Mouse (Mus musculus) adrenal gland, postnatal 4 days (tissue): ENCODE data around the gene Lgalsl. TPM values are rescaled to one million over a fixed set of nuclear protein-coding genes. Genes with fewer than 3 reads are reported as not detected.

ENCODE experiments used
- DNase-seq, 2 experiments: peaks; one replicate each; pipeline ENCODE4 v3.0.0; 2021 to 2022; ENCODE audit warnings: low spot score in 2 of 2, mixed read lengths in 2 of 2
- total RNA-seq, 2 experiments: library from RNA; stranded (reverse); gene quantifications; 2 replicates each; pipeline ENCODE4 v1.2.3; 2021

Lgalsl gene
- total RNA-seq, 2 experiments from 2014 or later: 41.1 to 41.6 TPM

DNA sequence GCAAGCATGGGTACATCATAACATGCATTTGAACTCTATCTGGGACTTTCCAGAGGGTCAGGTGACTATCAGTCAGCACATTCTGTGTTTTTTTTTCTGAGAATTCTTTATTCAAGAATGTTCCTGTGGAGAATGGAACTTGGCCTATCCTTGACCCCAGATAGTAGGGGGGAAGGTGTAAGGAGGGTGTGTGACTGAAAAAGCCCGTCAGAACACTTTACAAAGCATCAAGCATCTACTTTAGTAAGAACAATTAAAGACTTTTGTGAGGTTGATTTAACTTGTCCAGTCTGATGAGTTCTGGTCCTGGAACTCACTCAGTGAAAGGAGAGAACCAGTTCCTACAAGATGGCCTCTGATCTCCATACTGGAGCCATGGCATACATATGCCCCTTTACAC is 45.7 kb downstream of the Lgalsl start:
- no peak for DNase-seq

DNA sequence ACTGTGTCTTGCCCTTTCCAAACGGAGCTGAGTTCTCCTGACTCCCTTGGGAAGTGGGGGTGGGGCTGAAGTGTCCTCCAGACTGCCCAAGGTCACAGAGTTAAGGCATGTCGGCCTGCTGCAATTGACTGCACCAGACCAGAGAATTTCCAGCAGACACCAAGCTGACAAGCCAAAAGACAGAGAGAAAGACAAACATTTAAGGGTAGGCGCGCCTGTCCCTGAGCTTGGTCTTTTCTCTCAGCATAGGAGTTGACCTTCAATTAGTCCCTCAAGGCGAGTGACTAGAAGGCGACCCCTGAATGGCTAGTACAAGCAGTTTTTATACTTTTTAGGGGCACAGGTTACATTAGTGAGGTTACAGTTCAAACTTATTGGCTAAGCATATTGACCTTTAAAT is 46.1 kb downstream of the Lgalsl start:
- no peak for DNase-seq

DNA sequence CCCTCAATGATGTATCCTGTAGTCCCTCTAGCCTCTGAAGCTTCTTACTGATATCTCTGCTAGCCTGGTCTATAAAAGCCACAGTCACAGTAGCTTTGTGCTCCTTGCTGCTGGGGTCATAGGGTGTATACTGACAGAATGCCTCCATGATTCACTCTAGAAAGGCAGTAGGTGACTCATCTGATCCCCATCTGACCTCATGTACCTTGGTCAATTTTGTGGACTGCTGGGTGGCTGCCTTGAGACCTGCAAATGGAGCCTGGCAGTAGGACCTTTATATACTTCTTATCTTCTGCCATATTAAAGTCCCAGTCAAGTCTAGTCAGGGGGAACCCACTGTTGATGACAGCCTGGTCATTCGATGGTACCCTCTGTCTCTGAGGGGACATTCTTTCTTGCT is 47.4 kb downstream of the Lgalsl start:
- DNase-seq: no peak

DNA sequence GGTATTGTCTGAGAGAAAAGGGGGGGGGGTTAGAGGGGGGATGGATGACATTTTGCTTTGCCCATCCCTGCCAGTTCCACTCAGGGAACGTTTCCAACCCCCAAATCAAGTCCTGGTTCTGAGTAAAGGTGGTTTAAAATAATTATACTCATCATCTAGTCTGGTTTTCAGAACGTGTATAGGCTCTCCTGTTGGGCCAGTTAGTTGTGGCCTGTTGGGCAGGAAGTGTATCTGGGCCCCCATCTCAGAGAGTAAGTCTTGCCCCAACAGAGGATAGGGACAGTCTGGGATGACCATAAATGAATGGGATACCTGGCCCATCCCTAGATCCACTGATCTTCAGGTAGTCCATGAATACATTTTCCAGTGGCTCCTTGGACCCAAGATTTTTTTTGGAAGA is 48.2 kb downstream of the Lgalsl start:
- no peak for DNase-seq

DNA sequence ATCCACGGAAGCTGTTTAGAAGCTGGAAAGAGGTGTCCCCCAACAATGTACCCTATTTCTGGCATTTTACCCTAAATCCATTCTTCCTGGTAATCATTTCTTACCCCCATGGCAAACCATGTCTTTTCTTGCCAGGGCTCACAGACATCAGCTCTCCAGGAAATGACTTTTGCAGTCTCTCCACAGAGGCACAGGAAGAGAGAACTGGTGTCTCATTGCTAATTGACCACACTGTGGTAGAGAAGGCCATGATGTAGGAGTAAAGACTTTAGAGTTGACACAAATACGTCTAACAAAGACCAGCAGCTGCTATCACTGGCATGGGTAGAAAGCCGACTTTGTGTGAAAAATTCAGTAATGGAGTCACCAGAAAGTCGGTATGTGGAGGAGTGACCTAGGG is 50.5 kb downstream of the Lgalsl start:
- DNase-seq: no peak

DNA sequence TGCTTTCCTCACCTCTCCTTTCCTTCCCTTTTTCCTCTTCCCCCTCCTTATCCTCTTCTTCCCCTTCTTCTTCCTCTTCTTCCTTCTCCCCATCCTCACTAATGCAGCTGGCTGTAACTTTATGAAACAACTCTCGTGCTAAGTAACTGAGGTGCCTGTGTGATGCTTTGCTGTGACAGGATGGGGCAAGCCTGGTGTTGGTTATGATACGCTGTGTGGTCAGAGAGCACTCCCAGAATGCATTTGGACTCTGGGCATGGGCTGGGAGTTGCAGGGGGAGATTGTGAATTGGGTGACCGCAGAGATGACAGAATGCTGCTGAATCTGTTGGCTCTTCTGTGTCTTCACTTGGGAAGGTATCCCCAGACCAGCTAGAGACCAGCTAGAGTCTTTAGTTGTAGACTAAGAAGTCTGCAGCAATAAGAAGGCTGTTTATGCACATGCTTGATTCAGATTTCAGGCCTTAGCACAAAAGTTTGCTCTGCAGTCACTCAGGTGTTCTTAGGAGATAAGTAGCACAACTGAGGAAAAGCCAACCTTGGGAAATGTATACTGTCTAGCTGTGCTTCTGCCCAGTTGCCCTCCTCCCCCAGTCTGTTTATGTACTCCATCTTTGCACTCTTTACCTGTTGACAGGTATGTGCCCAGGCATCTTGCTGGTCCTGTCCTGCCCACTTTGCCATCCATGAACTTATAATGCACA is 51.8 kb downstream of the Lgalsl start:
- DNase-seq: no peak

DNA sequence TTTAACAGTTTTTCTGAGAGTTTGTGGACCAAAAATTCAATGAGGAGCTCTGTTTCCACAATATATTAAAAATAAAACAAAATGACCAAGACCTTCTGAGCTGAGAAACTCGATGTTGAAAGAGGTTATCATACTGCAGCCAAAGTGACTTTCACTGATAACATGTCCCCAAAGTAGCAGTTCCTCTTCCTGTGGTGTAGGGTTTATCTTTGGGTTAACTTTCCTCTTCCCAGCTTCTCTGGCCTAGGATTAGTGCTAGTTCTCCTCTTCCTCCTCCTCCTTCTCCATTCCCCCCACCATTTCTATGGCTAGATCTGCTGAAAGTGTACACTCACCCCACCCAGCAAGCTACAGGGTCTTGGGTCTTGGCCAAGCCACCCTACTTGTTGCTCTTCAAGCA is 52.6 kb downstream of the Lgalsl start:
- no peak for DNase-seq

DNA sequence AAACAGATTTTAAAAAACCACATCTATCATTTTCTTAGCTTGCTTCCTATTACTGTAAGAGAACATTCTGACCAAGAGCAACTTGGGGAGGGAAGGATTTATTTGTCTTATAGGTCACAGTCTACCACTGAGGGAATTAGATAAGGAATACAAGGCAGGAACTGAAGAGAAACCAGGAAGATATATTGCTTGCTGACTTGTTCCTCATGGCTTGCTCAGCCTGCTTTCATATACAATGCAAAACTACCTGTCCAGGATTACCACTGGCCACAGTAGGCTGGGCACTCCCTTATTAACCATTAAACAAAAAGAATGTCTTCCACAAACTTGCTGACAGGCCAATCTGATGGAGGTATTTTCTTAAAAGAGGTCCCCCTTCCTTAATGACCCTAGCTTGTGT is 54.2 kb downstream of the Lgalsl start:
- DNase-seq: no peak

Other genes with a start within 250 kb of the Lgalsl start
- 10 to 100 TPM; 51.0 to 54.1 TPM for gene Aftph, start 89.5 kb downstream of the Lgalsl start, total RNA-seq